Mouse (Mus musculus) mouse trophoblast stem cell (cell line): Measurements from ENCODE around the gene Zfp989.
"Not testable (repeated sequence)": the region's sequence is repeated elsewhere in the genome, so short reads cannot be mapped to it uniquely, and the experiment has no call there.

Experiments used
- in situ Hi-C, 2 experiments: fragments of 300-500 bp; cut with MseI, MboI; formaldehyde crosslinking; loops; 2 replicates in 1 of 2; 3 replicates in 1 of 2; pipeline ENCODE4 v1.15.1; 2025

The Zfp989 gene

GRCm38 (mm10) chr4:146971757-146972156 lies at the start of gene Zfp989:
Gene Zfp989, plus strand, starts transcription at chr4:146971976.
- in situ Hi-C loops = not testable (repeated sequence)

DNA sequence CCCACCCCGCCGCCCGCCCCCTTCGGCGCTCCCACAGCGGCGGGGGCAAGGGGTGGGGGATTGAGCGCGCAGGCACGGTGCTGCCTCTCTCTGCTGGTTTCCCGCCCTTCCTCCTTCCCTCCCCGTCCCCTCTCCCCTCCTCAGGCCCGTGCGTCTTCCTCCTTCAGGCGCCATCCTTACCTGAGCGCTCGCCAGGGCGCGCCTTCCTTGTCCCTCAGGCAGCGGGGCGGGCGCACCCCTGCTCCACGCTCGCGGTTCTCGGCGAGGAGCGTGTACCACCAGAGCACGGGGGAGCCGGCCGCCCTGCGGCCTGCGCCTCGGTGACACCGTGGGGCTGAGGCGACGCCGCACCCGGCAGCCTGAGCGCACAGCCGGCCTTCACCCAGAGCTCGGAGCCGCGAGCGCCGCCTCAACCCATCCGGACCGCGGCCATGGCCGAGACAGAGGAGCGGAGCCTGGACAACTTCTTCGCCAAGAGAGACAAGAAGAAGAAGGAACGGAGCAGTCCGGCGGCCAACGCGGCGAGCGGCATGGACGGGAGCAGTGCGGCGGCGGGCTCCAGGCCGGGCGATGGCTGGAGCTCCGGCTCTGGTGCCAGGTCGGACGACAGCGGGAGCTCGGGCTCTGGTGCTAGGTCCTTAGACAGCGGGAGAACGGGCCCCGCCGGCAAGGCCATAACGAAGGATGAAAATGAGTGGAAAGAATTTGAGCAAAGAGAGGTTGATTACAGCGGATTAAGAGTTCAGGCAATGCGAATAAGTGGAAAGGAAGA lies 39.3 kb upstream of the Zfp989 start:
- in situ Hi-C loops = no loop called here

GRCm38 (mm10) chr4:146941691-146942090 lies 30.1 kb upstream of the Zfp989 start:
- in situ Hi-C loops = not testable (repeated sequence)

- in situ Hi-C loops = not testable (repeated sequence)
Observed at GRCm38 (mm10) chr4:146976581-146976980, 4.8 kb downstream of the Zfp989 start.

- in situ Hi-C loops = not testable (repeated sequence)
Observed at GRCm38 (mm10) chr4:147018400-147018799, 46.6 kb downstream of the Zfp989 start.

- in situ Hi-C loops = not testable (repeated sequence)
Observed at GRCm38 (mm10) chr4:147021550-147021949, 49.8 kb downstream of the Zfp989 start, which contains the start of gene Rex2. Gene Rex2, plus strand, starts transcription at chr4:147021850.

DNA sequence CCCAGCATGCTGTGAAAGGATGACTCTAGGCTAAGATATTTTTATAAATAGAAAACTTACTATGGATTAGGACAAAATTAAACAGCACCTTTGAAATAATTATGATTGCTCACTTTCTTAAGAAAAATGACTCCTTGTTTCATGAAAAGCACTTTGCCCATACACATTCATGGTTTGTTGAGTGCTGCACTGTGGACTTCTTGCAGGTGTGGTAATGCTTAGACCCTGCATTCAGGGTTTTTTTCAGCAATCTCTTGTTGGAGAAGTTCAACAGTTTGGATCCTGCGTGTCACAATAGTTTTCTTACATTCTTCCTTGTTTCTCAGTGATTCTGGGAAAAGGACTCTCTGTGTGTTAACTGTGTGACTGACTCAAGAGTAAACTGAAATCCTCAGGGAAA lies 54.6 kb downstream of the Zfp989 start:
- in situ Hi-C loops = not testable (repeated sequence)

DNA sequence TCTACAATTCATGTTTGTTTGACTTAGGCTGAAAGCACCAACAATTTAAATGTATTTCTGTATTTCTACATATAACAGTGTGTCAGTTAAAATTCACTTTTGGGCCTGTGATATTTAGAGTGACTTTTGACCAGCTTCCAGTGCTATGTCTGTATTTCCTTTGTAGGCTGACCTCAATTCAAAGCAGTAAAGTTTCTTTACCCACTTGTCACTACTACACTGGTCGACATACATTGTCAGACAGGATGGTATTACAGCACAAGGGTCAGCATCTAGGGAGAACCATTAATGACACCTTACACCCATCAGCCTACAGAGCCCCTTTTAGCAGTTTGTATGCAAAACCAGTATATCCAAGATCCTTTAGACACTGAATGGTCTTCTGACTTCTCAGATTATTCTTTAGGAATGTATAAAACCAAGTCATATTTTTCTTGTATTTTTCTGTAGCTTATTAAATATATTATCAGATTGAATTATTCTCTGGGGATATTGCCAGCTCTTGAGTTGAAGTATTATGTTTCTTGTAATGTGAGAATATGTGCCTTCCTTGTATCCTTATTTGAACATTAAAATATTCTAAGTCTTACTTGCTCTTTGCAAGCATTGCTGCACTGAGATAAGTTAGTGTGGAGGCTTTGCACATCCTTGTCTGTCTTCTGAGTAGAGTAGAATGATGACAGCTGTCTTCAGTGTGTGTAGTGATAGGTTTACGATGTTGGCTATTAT lies 59.7 kb downstream of the Zfp989 start:
- in situ Hi-C loops = not testable (repeated sequence)
